Mouse (Mus musculus) limb, embryonic 11.5 days (tissue): Measurements from ENCODE around the gene Pcsk1. TPM values are rescaled to one million over a fixed set of nuclear protein-coding genes. Genes with fewer than 3 reads are reported as not detected.

Experiments used
- ATAC-seq: fragments of 200-750 bp; cut with Nextera tagmentation; 2 replicates; pipeline ENCODE4 v1.8.0; 2017; ENCODE audit warnings: low read depth; ENCODE audit not compliant: insufficient number of reproducible peaks, low FRiP score, low TSS enrichment
- DNase-seq: peaks from one replicate; pipeline ENCODE4 v3.0.0-alpha.2; 2015; ENCODE audit warnings: low spot score
- H3K27ac ChIP-seq: fragments of 300-500 bp; sonication (generic); replicated peaks from 2 replicates; pipeline ENCODE4 v1.5.1; 2014; ENCODE audit warnings: low read depth, mild to moderate bottlenecking, low read length
- H3K27me3 ChIP-seq: fragments of 300-500 bp; sonication (generic); 2 replicates; pipeline ENCODE4 v1.6.1; 2014; ENCODE audit warnings: mild to moderate bottlenecking, low read length, mixed read lengths; ENCODE audit not compliant: control insufficient read depth, insufficient read depth
- H3K36me3 ChIP-seq: fragments of 300-500 bp; sonication (generic); 2 replicates; pipeline ENCODE4 v1.6.1; 2014; ENCODE audit warnings: mild to moderate bottlenecking, low read length, moderate library complexity, mixed read lengths; ENCODE audit not compliant: control insufficient read depth, insufficient read depth
- H3K4me1 ChIP-seq: fragments of 300-500 bp; sonication (generic); 2 replicates; pipeline ENCODE4 v1.6.1; 2014; ENCODE audit warnings: low read length, mixed read lengths; ENCODE audit not compliant: control insufficient read depth, insufficient read depth
- H3K4me2 ChIP-seq: fragments of 300-500 bp; sonication (generic); 2 replicates; pipeline ENCODE4 v1.6.1; 2014; ENCODE audit warnings: low read depth, mild to moderate bottlenecking, moderate library complexity; ENCODE audit not compliant: severe bottlenecking
- H3K4me3 ChIP-seq: fragments of 300-500 bp; sonication (generic); 2 replicates; pipeline ENCODE4 v1.5.1; 2014; ENCODE audit warnings: low read depth, low read length
- H3K9ac ChIP-seq: fragments of 300-500 bp; sonication (generic); 2 replicates; pipeline ENCODE4 v1.6.1; 2014; ENCODE audit warnings: mild to moderate bottlenecking, low read length
- H3K9me3 ChIP-seq: fragments of 300-500 bp; sonication (generic); 2 replicates; pipeline ENCODE4 v1.6.1; 2016; ENCODE audit warnings: low read length; ENCODE audit not compliant: control insufficient read depth
- WGBS: fragments of 180-500 bp; shearing (Covaris S2); extraction: QIAGEN DNeasy Blood & Tissue Kit; methylation state at CpG from one replicate; pipeline ENCODE4 v1.1.7; 2014; 5-methylcytosine and 5-hydroxymethylcytosine counted together
- polyA plus RNA-seq: library from polyadenylated mRNA; unstranded; fragments of >200 nt; fragmentation: Nextera tagmentation; extraction: Ambion mirVana; gene quantifications from 2 replicates; pipeline ENCODE4 v1.2.1, GENCODE M21; 2014

Gene Pcsk1
- 0.08 and 0.09 TPM in 2 replicates for polyA plus RNA-seq

DNA sequence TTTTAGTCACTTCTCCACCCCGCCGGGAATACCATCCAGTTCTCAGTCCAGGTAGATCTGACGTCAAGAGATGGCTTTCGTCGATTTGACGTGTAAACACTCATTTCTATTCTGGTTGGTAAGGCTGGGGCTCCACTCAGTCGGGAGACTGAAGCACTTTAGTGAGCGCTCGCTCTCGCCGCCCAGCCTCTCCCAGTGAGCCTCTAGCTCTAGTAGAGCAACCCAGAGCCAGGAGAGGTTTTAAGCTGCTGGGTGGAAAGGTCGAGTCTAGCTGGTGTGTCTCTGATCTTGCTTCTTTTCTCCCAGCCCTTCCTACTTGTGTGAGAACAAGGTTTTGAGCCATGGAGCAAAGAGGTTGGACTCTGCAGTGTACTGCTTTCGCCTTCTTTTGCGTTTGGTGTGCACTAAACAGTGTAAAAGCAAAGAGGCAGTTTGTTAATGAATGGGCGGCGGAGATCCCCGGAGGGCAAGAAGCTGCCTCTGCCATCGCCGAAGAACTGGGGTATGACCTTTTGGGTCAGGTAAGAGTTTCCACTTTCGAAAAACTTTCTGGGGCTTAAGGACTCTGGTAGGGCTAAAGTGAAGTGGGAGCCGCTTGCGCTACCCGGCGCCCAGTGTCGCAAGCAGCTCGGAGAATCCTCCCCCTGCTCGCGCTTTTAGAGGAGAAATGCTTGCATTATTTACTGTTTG lies at the start of gene Pcsk1:
Pcsk1 (plus strand) TSS at position 106 of the 690 bp plus-strand sequence.
- Histone ChIP-seq H3K9ac (no peak within 1 kb of the TSS), H3K4me1 (0 out of 2 replicates have a peak, but pooled peaks cover 2% of the 10 kb centered on the region), H3K36me3 (no peaks in the 10 kb centered on the region), H3K9me3 (no peaks in the 10 kb centered on the region), H3K27me3 (peaks cover 12% of the 10 kb centered on the region), H3K27ac (no peak within 1 kb of the TSS), H3K4me3 (peak within 1 kb of the TSS; percentile 15), H3K4me2 (peak within 1 kb of the TSS; percentile 45)
- DNase-seq: peak; percentile 26
- under 1% methylated on average over 28 of the region's 28 CpGs for WGBS
- no peak for ATAC-seq

DNA sequence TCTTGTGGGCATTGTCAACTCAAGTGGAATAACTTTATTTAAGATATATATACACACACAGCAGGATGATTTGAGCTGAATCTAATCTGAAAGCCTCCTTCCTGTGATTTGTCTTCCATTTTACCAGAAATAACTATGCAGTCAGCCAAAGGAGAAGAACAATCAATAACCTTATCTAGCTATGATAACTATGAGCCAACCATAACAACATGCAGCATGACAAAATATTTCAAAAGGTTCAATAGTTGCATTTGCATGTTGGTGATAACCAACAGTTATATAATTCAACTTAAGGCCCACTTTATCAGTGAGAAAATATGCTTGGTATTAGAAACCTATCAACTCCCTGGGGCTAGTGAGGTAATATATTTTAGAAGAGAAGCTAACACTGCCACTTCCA lies 30.8 kb upstream of the Pcsk1 start:
- Histone ChIP-seq H3K4me2 (no peak overlapping the region), H3K27me3 (no peaks in the 10 kb centered on the region), H3K36me3 (no peaks in the 10 kb centered on the region), H3K4me3 (no peak overlapping the region), H3K9ac (no peak overlapping the region), H3K9me3 (no peaks in the 10 kb centered on the region), H3K4me1 (no peaks in the 10 kb centered on the region), H3K27ac (no peak overlapping the region)
- DNase-seq (no peak), ATAC-seq (no peak)

DNA sequence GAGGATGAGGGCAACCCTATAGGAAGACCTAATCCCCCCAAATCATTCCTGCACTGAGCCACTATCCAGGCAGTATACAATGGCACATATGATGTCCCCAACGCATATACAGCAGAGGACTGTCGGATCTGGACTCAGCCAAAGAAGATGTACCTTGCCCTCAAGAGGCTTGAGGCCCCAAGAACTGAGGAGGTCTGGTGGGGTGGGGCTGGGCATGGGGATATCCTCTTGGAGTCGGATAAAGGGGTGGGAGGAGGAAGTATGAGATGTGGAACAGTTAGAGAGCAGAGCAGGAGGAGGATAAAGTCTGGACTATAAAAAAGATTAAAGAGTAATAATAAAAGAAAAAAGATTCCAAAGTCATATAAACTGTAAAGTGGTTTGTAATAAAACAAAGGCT lies 25.7 kb upstream of the Pcsk1 start:
- Histone ChIP-seq H3K36me3 (no peaks in the 10 kb centered on the region), H3K9ac (no peak overlapping the region), H3K9me3 (no peaks in the 10 kb centered on the region), H3K27ac (no peak overlapping the region), H3K4me3 (no peak overlapping the region), H3K4me1 (no peaks in the 10 kb centered on the region), H3K4me2 (no peak overlapping the region), H3K27me3 (no peaks in the 10 kb centered on the region)
- DNase-seq (no peak), ATAC-seq (no peak)
- WGBS: 83% methylated on average over 3 of the region's 3 CpGs

DNA sequence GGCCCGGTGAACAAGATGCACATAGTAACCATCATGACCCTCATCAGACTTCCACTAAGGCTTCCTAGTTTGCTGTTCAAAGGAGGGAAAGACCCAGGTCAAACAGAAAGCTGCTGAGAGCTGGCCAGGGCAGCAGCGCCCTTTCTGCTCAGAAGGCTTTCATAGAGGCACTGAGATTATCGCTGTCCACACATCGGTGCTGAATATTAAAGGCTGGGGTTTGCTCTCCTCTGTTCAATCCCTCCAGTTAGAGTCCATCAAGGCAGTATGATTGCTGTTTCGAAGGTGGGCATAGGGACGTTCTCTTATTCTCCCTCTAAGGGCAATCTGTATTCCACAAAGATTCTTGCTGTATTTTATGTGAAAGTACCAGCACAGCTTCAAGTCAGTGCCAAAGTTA lies 1.0 kb upstream of the Pcsk1 start:
- 25% methylated on average over 6 of the region's 6 CpGs for WGBS
- H3K9ac ChIP-seq: no peak overlapping the region
- H3K9me3 ChIP-seq: no peaks in the 10 kb centered on the region
- peaks cover 12% of the 10 kb centered on the region for H3K27me3 ChIP-seq
- H3K27ac ChIP-seq: no peak overlapping the region
- H3K36me3 ChIP-seq: no peaks in the 10 kb centered on the region
- H3K4me2 ChIP-seq: no peak overlapping the region
- ATAC-seq: 0 out of 2 replicates have a peak, but pooled peaks have one; percentile 60
- H3K4me3 ChIP-seq: no peak overlapping the region
- DNase-seq: peak; percentile 77
- 0 out of 2 replicates have a peak, but pooled peaks cover 2% of the 10 kb centered on the region for H3K4me1 ChIP-seq

DNA sequence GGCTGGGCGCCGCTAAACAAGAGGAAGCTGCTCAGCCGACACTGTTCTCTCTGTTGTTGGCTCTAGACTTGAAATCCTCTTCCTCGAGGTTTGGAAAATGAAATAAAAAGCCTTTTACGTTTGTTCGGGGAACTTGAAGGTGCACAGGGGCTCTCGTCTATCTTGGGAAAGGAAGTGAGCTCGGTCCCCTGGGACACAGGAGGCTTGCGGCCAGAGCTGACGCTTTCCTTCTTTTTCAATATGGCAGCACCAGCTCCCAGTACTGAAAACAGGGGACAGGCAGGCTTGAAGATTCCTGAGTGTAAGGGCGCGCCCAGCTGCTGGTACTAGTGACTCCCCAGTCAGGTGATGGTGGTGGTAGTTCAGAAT lies 769 bp downstream of the Pcsk1 start:
- DNase-seq (peak; percentile 27), ATAC-seq (no peak)
- Histone ChIP-seq H3K27ac (no peak overlapping the region), H3K36me3 (no peaks in the 10 kb centered on the region), H3K9me3 (no peaks in the 10 kb centered on the region), H3K4me3 (peak overlapping the region; percentile 15), H3K4me2 (peak overlapping the region; percentile 45), H3K9ac (no peak overlapping the region), H3K4me1 (0 out of 2 replicates have a peak, but pooled peaks cover 2% of the 10 kb centered on the region), H3K27me3 (peaks cover 12% of the 10 kb centered on the region)
- 2% methylated on average over 12 of the region's 12 CpGs for WGBS

DNA sequence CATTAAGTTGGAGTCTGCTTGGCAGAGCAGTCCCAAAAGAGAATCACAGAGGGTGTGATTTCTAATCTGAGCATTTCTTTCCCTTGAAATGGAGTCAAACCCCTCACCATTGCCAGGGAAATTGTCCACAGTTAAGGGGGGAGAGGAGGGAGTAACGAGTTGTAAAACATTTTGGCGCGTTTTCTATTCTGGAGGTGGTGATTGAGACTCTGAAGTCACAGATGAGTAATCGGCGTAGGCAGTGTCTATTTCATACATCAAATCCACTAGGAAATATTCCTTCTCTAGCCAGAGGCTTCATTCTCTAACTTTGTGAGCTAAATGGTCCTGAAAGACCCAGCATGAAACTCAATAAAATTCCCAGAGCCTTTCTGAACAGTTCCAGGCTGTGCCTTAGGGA lies 1.4 kb downstream of the Pcsk1 start:
- no peak overlapping the region for H3K4me2 ChIP-seq
- H3K27me3 ChIP-seq: peaks cover 12% of the 10 kb centered on the region
- no peak overlapping the region for H3K4me3 ChIP-seq
- H3K27ac ChIP-seq: no peak overlapping the region
- DNase-seq (no peak), ATAC-seq (no peak)
- H3K9me3 ChIP-seq: no peaks in the 10 kb centered on the region
- no peaks in the 10 kb centered on the region for H3K36me3 ChIP-seq
- 64% methylated on average over 5 of the region's 5 CpGs for WGBS
- 0 out of 2 replicates have a peak, but pooled peaks cover 2% of the 10 kb centered on the region for H3K4me1 ChIP-seq
- H3K9ac ChIP-seq: no peak overlapping the region

DNA sequence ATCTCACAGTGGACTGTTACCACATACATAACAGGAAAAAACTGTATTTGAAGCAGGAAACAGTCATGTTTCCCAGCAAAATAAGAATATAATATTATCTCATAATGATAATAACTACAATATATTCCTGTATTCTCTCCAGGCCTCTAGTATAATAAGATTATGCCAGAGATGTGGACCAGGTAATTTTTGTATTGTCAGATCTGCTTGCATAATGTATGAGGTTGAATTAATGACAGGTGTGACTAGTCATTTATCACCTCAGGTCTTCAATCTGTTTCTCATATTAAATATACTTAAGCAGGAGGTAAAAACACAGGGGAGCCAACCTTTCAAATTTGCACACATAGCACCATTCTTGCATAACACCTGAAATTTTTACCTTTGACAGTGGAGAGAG lies 5.9 kb downstream of the Pcsk1 start:
- no peak for ATAC-seq
- H3K4me1 ChIP-seq: no peaks in the 10 kb centered on the region
- no peak overlapping the region for H3K4me3 ChIP-seq
- H3K27me3 ChIP-seq: no peaks in the 10 kb centered on the region
- DNase-seq: no peak
- no peaks in the 10 kb centered on the region for H3K36me3 ChIP-seq
- H3K9ac ChIP-seq: no peak overlapping the region
- no peaks in the 10 kb centered on the region for H3K9me3 ChIP-seq
- no peak overlapping the region for H3K4me2 ChIP-seq
- no peak overlapping the region for H3K27ac ChIP-seq

DNA sequence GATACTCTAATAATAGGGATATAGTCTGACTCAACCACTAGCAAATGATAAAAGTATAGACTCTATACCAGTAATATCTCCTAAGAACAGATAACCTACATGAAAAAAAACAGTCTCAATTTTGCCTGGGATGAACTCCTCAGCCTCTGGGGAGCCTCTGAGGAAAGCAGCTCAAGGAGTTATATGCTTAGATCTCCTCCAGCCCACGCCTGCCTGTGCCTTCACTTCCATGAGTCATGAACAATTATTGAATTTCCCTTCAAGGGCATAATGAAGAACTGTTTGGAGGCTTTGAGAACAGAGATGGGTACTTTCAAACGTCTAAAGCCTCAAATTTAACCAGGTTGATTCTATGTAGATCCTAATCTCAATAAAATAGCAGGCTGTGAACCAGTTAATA lies 23.5 kb downstream of the Pcsk1 start:
- no peak overlapping the region for H3K4me2 ChIP-seq
- no peaks in the 10 kb centered on the region for H3K27me3 ChIP-seq
- no peaks in the 10 kb centered on the region for H3K36me3 ChIP-seq
- 57% methylated on average over 2 of the region's 2 CpGs for WGBS
- no peak overlapping the region for H3K9ac ChIP-seq
- H3K4me3 ChIP-seq: no peak overlapping the region
- ATAC-seq (no peak), DNase-seq (no peak)
- H3K4me1 ChIP-seq: no peaks in the 10 kb centered on the region
- H3K9me3 ChIP-seq: no peaks in the 10 kb centered on the region
- H3K27ac ChIP-seq: no peak overlapping the region

DNA sequence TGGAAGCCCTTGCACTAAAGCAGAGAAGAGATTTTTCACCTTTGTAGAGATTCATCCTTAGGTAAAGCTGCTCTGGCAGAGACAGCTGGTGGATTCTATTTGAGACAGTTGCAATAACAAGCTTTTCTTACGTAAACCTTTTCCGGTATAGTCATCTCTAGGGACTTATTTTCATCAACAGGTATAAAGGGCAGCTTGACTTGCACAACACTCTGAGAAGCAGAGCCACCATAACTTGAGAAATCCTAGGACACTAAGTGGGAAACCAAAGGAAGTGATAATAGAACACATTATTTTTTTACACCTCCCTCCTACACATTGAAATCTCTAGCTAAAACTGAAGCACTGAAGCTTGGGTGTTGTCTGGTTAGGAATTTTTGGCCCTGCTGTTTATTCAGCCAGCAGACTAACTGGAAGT lies 24.4 kb downstream of the Pcsk1 start:
- Histone ChIP-seq H3K9me3 (no peaks in the 10 kb centered on the region), H3K9ac (no peak overlapping the region), H3K27me3 (no peaks in the 10 kb centered on the region), H3K36me3 (no peaks in the 10 kb centered on the region), H3K4me2 (no peak overlapping the region), H3K4me1 (no peaks in the 10 kb centered on the region), H3K27ac (no peak overlapping the region), H3K4me3 (no peak overlapping the region)
- DNase-seq (no peak), ATAC-seq (no peak)
- 86% methylated on average over 2 of the region's 2 CpGs for WGBS
